Mouse (Mus musculus) 3134 (cell line): ENCODE results near the gene Zfp13.

Source experiments
- DNase-seq: peaks from one replicate; pipeline ENCODE4 v3.0.0-alpha.2; 2011; ENCODE audit warnings: low spot score; ENCODE audit not compliant: insufficient read length; ENCODE audit errors: extremely low read depth

Zfp13 gene

DNA sequence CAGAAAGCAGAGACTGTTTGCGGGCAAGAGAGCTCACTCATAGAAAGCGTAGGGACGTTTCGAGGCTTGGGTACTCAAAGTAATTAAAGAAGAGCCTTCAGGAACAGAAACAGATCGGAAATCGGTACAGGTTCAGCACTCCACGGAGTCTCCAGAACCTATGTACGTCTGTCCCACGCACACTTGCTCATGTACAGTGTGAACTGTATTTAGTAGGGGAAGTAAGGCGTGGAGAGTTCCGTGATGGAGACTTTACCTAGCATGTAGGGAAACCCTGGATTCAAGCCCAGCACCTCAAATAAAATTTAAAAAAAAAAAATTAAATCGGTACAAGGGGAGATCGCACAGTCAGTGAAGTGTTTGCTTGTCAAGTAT lies 6.4 kb downstream of the Zfp13 start:
- DNase-seq = no peak

DNA sequence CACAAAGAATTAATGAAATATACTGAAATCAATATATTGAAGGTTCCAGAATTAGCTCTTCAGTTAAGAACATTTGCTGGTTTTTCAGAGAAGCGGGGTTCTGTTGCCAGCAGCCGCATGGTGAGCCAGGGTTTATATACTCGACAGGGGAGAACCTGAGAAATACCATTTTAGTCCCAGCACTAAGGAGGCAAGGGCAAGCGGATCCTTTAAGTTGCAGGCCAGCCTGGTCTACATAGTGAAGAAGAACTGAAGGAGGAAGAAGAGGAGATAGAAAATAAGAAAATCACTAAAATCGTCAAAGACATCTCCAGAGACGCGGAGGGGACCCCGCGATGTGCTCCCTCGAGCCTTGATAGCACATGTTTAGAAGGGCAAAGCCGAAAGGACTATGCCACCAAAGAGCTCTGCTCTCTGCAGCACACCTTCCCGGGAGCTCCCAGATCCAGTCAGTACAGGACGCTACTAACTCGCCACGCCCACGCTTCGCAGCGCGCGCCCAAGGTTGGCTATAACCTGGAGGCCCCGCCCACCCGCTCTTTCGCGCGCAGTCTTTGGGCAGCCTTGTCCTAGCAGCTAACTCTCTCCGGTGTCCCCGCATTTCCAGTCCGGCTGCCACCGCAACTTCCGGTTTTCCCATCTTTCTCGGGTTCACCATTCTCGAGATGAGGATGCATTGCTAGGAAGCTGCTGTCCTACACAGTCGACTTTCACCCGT lies 6.9 kb downstream of the Zfp13 start:
- peak; percentile 93 for DNase-seq

GRCm38 (mm10) chr17:23587253-23587652 lies 12.0 kb downstream of the Zfp13 start:
- DNase-seq = no peak

- DNase-seq = no peak
Observed at GRCm38 (mm10) chr17:23585721-23586491, 13.4 kb downstream of the Zfp13 start.

DNA sequence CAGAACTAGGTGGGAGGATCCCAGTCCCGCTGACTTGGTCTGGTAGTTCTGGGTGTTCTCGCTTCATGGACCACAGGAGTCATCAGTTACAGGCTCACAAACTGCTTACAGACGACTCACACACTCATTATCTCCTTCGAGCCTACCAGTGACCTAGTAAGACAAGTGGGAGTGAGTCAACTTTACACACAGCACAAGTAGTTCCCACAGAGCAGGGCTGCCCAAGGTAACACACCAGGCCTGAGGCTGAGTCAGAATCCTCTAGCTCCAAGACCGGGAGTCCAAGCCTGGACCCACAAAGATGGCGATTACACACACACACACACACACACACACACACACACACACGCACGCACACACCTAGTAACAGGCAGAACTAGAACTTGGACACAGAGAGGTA lies 14.5 kb downstream of the Zfp13 start:
- no peak for DNase-seq

- no peak for DNase-seq
Observed at GRCm38 (mm10) chr17:23575951-23576552, 23.2 kb downstream of the Zfp13 start.

- no peak for DNase-seq
Observed at GRCm38 (mm10) chr17:23574130-23574529, 25.2 kb downstream of the Zfp13 start.

DNA sequence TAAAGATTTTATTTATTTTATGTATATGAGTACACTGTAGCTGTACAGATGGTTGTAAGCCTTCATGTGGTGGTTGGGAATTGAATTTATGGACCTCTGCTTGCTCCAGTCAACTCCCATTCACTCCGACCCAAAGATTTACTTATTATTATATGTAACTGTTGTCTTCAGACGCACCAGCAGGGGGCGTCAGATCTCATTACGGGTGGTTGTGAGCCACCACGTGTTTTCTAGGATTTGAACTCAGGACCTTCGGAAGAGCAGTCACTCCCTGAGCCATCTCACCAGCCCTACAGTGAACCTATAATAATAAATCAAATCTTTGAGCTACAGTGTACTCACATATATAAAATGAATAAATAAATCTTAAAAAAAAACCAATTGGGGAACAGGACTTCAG lies 27.2 kb downstream of the Zfp13 start:
- DNase-seq = no peak

DNA sequence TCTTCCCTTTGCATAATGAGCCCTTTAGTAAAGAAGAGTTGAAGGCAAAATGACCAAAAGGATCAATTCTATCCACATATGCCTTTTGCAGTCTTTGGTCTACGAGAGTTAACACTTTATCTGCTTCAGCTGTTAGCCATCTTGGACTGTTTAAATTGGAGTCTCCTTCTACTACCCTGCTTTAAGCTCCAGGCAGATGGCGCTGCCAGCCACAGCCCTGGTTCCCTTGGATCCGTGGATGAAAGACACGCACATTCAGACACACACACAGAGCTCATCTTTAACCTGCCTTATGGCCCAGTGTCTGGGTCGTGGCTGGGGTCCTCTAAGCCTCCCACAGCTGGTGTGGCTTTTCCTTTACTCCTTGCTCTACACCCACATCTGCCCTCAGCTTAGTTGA lies 28.2 kb downstream of the Zfp13 start:
- DNase-seq = no peak

- DNase-seq = no peak
Observed at GRCm38 (mm10) chr17:23570017-23570416, 29.3 kb downstream of the Zfp13 start.

- no peak for DNase-seq
Observed at GRCm38 (mm10) chr17:23568370-23568769, 30.9 kb downstream of the Zfp13 start.

DNA sequence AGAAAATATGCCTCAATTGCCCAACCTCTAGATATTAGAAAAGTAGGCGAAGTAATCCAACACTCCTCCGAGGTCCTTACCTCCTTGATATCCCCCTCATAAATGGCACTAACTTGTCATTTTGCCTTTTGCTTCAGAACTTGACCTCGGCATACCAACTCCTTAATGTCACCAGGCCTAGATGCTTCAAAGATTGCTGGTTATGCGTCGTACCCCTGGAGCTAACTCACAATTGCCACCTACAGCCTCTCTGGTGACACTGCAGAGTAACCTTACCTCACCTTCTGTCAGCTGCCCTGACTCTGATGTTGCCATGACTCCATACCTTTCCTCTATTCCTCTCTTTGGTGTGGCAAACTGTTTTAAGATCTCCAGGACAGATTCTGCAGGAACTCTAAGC lies 32.5 kb downstream of the Zfp13 start:
- DNase-seq = no peak

DNA sequence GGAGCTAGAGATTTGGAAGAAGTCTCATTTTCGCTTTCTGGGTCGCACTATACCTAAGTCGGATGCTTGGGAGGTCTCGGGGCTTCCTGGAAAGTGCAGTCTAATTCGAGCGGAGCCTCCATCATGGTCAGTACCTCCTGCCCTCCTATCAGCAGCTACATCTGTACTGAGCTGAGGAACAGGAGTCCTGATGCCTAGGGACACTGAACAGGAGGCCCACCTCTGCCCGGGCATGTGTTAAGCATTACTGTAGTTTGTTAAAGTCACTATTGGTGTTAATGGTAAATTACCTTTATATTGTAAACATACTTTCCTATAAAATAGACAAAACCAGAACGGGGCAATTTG lies 34.9 kb downstream of the Zfp13 start:
- DNase-seq = no peak

DNA sequence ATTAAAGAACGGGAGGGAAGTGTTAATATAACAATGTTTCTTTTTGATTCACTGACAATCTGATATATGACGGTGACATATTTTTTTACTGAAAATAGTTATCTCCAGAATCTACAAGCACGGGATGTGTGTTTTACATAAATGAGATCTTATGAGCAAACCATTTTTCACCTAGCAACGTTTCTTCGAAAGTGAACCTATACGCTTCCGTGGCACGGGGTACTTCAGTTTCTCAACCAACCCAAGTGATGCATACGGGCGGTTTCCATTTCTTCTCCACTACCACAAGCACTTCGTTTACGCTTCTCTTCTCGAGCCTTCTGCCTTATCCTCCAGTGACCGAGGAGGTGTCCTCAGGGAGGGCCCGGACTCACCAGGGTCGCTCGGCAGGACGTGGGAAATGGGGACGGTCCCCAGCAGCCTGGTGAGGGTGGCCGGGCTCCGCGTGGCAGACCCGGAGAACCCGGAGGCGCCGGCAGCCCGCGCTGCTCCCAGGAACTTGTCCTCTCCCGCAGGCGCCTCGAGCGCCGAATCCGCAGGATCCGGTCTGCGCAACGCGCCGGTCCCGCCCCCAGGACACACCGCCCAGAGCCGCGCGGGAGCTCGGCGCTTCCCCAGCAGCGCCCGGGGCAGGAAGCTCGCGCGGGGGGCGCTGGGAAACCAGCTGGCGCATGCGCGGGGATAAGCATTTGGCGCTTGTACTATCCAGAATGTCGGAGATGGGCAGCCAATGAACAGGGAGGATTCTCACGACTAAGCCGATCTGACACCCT lies 35.5 kb downstream of the Zfp13 start, which contains the start of gene Zfp213:
Gene Zfp213, minus strand, starts transcription at position 644 of the 773 bp plus-strand sequence.
- DNase-seq = peak; percentile 98

DNA sequence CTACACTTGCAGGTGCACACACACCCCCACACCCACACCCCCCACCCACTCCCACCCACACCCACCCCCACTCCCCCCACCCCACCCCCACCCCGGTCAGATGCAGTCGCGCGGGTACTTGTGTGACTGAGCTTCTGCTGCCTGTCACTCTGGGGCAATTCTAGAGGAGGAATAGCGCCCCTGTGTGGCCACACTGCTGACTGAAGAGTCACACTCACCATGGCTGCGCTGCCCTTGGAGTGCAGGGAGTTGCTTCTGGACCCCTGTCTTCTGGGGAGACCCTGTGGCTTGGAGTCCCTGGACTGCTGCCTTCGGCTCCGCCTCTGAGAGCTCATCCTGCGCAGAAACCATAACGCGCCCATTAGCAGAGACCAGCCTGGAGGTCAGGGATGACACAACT lies 39.5 kb downstream of the Zfp13 start:
- no peak for DNase-seq

- DNase-seq = no peak
Observed at GRCm38 (mm10) chr17:23555243-23555916, 43.9 kb downstream of the Zfp13 start.

- no peak for DNase-seq
Observed at GRCm38 (mm10) chr17:23554321-23554720, 45.0 kb downstream of the Zfp13 start.

DNA sequence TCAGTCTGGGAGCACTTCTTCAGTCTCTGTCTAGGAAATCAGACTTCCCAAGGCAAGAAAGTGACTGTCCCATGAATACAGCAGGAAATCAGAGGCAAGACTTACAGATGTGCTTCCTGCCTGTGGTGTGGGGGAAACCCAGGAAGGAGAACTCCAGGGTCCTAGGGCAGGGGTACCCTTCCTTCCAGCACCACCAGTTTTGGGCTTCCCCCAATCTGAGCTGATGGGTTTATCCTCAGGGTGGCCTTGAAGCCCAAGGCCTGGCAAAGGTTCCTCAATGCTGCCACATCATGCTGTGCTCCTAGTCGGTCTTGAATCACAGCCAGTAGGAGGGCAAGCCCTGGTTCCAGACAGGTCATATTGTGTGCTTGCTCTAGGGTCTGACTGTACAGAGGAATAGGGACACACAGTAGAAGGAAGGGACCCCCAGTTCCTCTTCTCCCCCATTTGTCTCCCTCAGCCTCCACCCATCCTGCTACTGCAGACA lies 45.6 kb downstream of the Zfp13 start:
- no peak for DNase-seq

DNA sequence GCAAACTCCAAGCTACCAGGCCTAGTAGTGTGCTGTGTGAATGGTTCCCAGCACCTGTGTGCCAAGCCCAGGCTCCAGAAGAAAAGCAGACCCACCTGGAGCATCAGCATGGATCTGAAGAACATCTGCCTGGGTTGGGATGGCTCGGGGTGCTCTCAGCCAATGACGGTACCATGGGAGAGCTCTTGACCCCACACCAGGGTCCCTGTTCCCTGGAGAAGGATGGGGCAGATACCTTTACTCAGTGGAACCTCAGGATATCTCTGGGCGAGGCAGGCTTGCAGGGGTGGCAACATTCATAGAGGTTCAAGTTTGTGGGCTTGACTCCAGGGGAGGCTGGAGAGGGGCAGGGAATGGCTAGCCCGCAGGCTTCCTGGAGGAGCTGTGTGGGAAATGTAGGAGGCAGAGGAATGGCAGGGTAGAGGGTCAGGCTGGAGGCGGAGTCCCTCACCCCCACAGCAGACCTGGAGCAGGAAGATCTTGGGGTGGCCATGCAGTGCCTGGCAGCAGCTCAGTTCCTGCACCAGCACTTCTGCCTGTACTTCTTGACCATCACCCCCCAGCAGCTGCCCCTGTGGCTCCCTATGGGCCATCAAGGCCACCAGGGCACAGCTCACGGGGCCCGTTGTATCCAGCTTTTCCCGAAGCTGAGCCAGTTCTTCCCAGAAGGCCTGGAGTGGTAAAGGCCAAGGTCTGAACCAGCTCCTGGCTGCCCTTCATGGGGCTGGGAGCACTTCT lies 46.2 kb downstream of the Zfp13 start:
- DNase-seq = no peak

DNA sequence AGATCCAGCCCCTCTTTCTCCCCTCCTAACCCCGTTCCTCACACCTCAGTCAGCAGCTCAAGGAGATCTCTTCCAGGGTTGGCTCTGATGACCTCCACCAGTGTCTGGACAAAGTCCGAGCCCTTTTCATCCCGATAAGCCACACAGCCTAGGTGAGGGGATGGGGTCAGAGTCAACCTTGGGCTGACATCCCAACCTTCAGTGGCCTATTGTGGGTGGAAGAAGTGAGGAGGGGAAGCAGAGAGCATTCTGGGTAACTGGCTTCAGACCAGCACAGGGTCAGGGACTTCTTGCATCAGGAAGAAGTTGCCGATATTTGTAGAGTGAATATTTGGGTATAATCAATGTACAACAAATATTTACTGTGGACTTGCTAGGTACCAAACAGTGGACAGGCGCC lies 47.3 kb downstream of the Zfp13 start:
- no peak for DNase-seq
